Mouse (Mus musculus) hindbrain, embryonic 11.5 days (tissue): ENCODE data around the gene Zfp664. TPM values are rescaled to one million over a fixed set of nuclear protein-coding genes. Genes with fewer than 3 reads are reported as not detected.

ENCODE experiments used
- ATAC-seq: fragments of 200-750 bp; cut with Nextera tagmentation; 2 replicates; pipeline ENCODE4 v1.8.0; 2017; ENCODE audit warnings: mild to moderate bottlenecking, moderate TSS enrichment, moderate library complexity; ENCODE audit not compliant: low FRiP score
- DNase-seq: peaks from one replicate; pipeline ENCODE4 v3.0.0-alpha.2; 2015; ENCODE audit warnings: low spot score
- H3K27ac ChIP-seq: fragments of 300-500 bp; sonication (generic); 2 replicates; pipeline ENCODE4 v1.5.1; 2014; ENCODE audit warnings: mild to moderate bottlenecking, low read depth, low read length
- H3K27me3 ChIP-seq: fragments of 300-500 bp; sonication (generic); 2 replicates; pipeline ENCODE4 v1.6.1; 2014; ENCODE audit warnings: mild to moderate bottlenecking, low read length, moderate library complexity, mixed read lengths; ENCODE audit not compliant: control insufficient read depth, insufficient read depth
- H3K36me3 ChIP-seq: fragments of 300-500 bp; sonication (generic); 2 replicates; pipeline ENCODE4 v1.6.1; 2014; ENCODE audit warnings: mild to moderate bottlenecking, low read length, moderate library complexity, mixed read lengths; ENCODE audit not compliant: control insufficient read depth, insufficient read depth
- H3K4me1 ChIP-seq: fragments of 300-500 bp; sonication (generic); replicated peaks from 2 replicates; pipeline ENCODE4 v1.6.1; 2014; ENCODE audit warnings: low read length, mixed read lengths; ENCODE audit not compliant: control insufficient read depth, insufficient read depth
- H3K4me2 ChIP-seq: fragments of 300-500 bp; sonication (generic); replicated peaks from 2 replicates; pipeline ENCODE4 v1.6.1; 2014; ENCODE audit warnings: mild to moderate bottlenecking, low read depth, low read length
- H3K4me3 ChIP-seq: fragments of 300-500 bp; sonication (generic); 2 replicates; pipeline ENCODE4 v1.5.1; 2014; ENCODE audit warnings: low read depth, low read length
- H3K9ac ChIP-seq: fragments of 300-500 bp; sonication (generic); 2 replicates; pipeline ENCODE4 v1.6.1; 2014; ENCODE audit warnings: low read depth, low read length
- H3K9me3 ChIP-seq: fragments of 300-500 bp; sonication (generic); 2 replicates; pipeline ENCODE4 v1.6.1; 2016; ENCODE audit warnings: low read length; ENCODE audit not compliant: control insufficient read depth
- WGBS: fragments of 180-500 bp; shearing (Covaris S2); extraction: QIAGEN DNeasy Blood & Tissue Kit; methylation state at CpG from one replicate; pipeline ENCODE4 v1.1.7; 2014; 5-methylcytosine and 5-hydroxymethylcytosine counted together
- polyA plus RNA-seq: library from polyadenylated mRNA; unstranded; fragments of >200 nt; fragmentation: Nextera tagmentation; extraction: Ambion mirVana; gene quantifications from 2 replicates; pipeline ENCODE4 v1.2.1, GENCODE M21; 2014

Gene Zfp664
- polyA plus RNA-seq, 1 experiment from 2014 or later = 168 TPM

- 84% methylated on average over 10 of the region's 10 CpGs for WGBS
- H3K4me2 ChIP-seq = no peak overlapping the region
- H3K4me1 ChIP-seq = peaks cover 5% of the 10 kb centered on the region; the same call in 1 of the 2 replicates
- no peaks in the 10 kb centered on the region for H3K36me3 ChIP-seq
- H3K27ac ChIP-seq = no peak overlapping the region
- H3K9me3 ChIP-seq = no peaks in the 10 kb centered on the region
- no peaks in the 10 kb centered on the region for H3K27me3 ChIP-seq
- no peak overlapping the region for H3K4me3 ChIP-seq
- DNase-seq (no peak), ATAC-seq (no peak)
- H3K9ac ChIP-seq = no peak overlapping the region
Observed at GRCm38 (mm10) chr5:124944384-124944783, 81.9 kb downstream of the Zfp664 start.

- DNase-seq (no peak), ATAC-seq (no peak)
- Histone ChIP-seq H3K9ac (no peak overlapping the region), H3K9me3 (no peaks in the 10 kb centered on the region), H3K4me2 (no peak overlapping the region), H3K27me3 (no peaks in the 10 kb centered on the region), H3K27ac (no peak overlapping the region), H3K36me3 (no peaks in the 10 kb centered on the region), H3K4me3 (no peak overlapping the region), H3K4me1 (peaks cover 5% of the 10 kb centered on the region; the same call in 1 of the 2 replicates)
- WGBS = 91% methylated on average over 4 of the region's 4 CpGs
Observed at GRCm38 (mm10) chr5:124945046-124945445, 82.6 kb downstream of the Zfp664 start.

GRCm38 (mm10) chr5:124950623-124951278, 88.3 kb downstream of the Zfp664 start:
- 58% methylated on average over 13 of the region's 13 CpGs for WGBS

GRCm38 (mm10) chr5:124951333-124951732, 88.8 kb downstream of the Zfp664 start:
- Histone ChIP-seq H3K9me3 (no peaks in the 10 kb centered on the region), H3K4me2 (no peak overlapping the region), H3K9ac (no peak overlapping the region), H3K4me3 (no peak overlapping the region), H3K27me3 (no peaks in the 10 kb centered on the region), H3K36me3 (no peaks in the 10 kb centered on the region), H3K27ac (no peak overlapping the region), H3K4me1 (no peaks in the 10 kb centered on the region)
- WGBS = 68% methylated on average over 17 of the region's 17 CpGs
- DNase-seq (no peak), ATAC-seq (no peak)

More at GRCm38 (mm10) chr5:124950623-124951278, 88.3 kb downstream of the Zfp664 start:
- H3K27ac ChIP-seq = no peak overlapping the region
- H3K4me3 ChIP-seq = no peak overlapping the region
- H3K27me3 ChIP-seq = no peaks in the 10 kb centered on the region
- H3K36me3 ChIP-seq = no peaks in the 10 kb centered on the region
- no peaks in the 10 kb centered on the region for H3K4me1 ChIP-seq
- no peaks in the 10 kb centered on the region for H3K9me3 ChIP-seq
- no peak overlapping the region for H3K9ac ChIP-seq
- no peak for ATAC-seq
- no peak for DNase-seq
- H3K4me2 ChIP-seq = no peak overlapping the region

Other genes starting within 250 kb of the Zfp664 start
- 41.8 and 43.8 TPM in 2 replicates for gene Atp6v0a2, start 234.1 kb upstream of the Zfp664 start, polyA plus RNA-seq
- 0.36 and 0.52 TPM in 2 replicates for gene Dnah10, start 137.6 kb upstream of the Zfp664 start, polyA plus RNA-seq
- gene Ccdc92, start 267 bp upstream of the Zfp664 start, polyA plus RNA-seq = 14.7 and 21.1 TPM in 2 replicates
- 7.8 and 9.2 TPM in 2 replicates for gene Rflna, start 140.5 kb downstream of the Zfp664 start, polyA plus RNA-seq